Mouse (Mus musculus) neural tube, embryonic 11.5 days (tissue): Measurements from ENCODE around the gene Zfp873. TPM values are rescaled to one million over a fixed set of nuclear protein-coding genes. Genes with fewer than 3 reads are reported as not detected.
"Not testable (repeated sequence)": the region's sequence is repeated elsewhere in the genome, so short reads cannot be mapped to it uniquely, and the experiment has no call there.

Experiments
- ATAC-seq: fragments of 200-750 bp; cut with Nextera tagmentation; 2 replicates; pipeline ENCODE4 v1.8.0; 2017; ENCODE audit warnings: moderate number of reproducible peaks, mild to moderate bottlenecking, moderate TSS enrichment, moderate library complexity; ENCODE audit not compliant: insufficient read depth, low FRiP score, low TSS enrichment
- DNase-seq: peaks from one replicate; pipeline ENCODE4 v3.0.0-alpha.2; 2015; ENCODE audit warnings: low spot score
- H3K27ac ChIP-seq: fragments of 300-500 bp; sonication (generic); 2 replicates; pipeline ENCODE4 v1.5.1; 2014; ENCODE audit warnings: low read depth, mild to moderate bottlenecking, low read length
- H3K27me3 ChIP-seq: fragments of 300-500 bp; sonication (generic); 2 replicates; pipeline ENCODE4 v1.6.1; 2014; ENCODE audit warnings: mild to moderate bottlenecking, low read length, mixed read lengths; ENCODE audit not compliant: control insufficient read depth, insufficient read depth
- H3K36me3 ChIP-seq: fragments of 300-500 bp; sonication (generic); 2 replicates; pipeline ENCODE4 v1.6.1; 2014; ENCODE audit warnings: mild to moderate bottlenecking, low read length, moderate library complexity, mixed read lengths; ENCODE audit not compliant: control insufficient read depth, insufficient read depth
- H3K4me1 ChIP-seq: fragments of 300-500 bp; sonication (generic); 2 replicates; pipeline ENCODE4 v1.6.1; 2014; ENCODE audit warnings: low read length, mixed read lengths; ENCODE audit not compliant: control insufficient read depth, insufficient read depth
- H3K4me2 ChIP-seq: fragments of 300-500 bp; sonication (generic); 2 replicates; pipeline ENCODE4 v1.6.1; 2014; ENCODE audit warnings: low read depth, mild to moderate bottlenecking, moderate library complexity
- H3K4me3 ChIP-seq: fragments of 300-500 bp; sonication (generic); 2 replicates; pipeline ENCODE4 v1.5.1; 2014; ENCODE audit warnings: low read depth, low read length
- H3K9ac ChIP-seq: fragments of 300-500 bp; sonication (generic); 2 replicates; pipeline ENCODE4 v1.6.1; 2014; ENCODE audit warnings: mild to moderate bottlenecking, low read length
- H3K9me3 ChIP-seq: fragments of 300-500 bp; sonication (generic); 2 replicates; pipeline ENCODE4 v1.6.1; 2016; ENCODE audit warnings: low read length; ENCODE audit not compliant: control insufficient read depth
- WGBS: fragments of 180-500 bp; shearing (Covaris S2); extraction: QIAGEN DNeasy Blood & Tissue Kit; methylation state at CpG from one replicate; pipeline ENCODE4 v1.1.7; 2014; 5-methylcytosine and 5-hydroxymethylcytosine counted together
- polyA plus RNA-seq: library from polyadenylated mRNA; unstranded; fragments of >200 nt; fragmentation: Nextera tagmentation; extraction: Ambion mirVana; gene quantifications from 2 replicates; pipeline ENCODE4 v1.2.1, GENCODE M21; 2014

Gene Zfp873
- 9.8 and 15.0 TPM in 2 replicates for polyA plus RNA-seq

- peak; percentile 99 for ATAC-seq
- peak within 1 kb of the TSS; percentile 96 for H3K9ac ChIP-seq
- peak within 1 kb of the TSS; percentile 95 for H3K27ac ChIP-seq
- H3K4me1 ChIP-seq: no peaks in the 10 kb centered on the region
- H3K9me3 ChIP-seq: peaks cover 28% of the 10 kb centered on the region
- no peaks in the 10 kb centered on the region for H3K27me3 ChIP-seq
- H3K4me2 ChIP-seq: peak within 1 kb of the TSS; percentile 47
- 11% methylated on average over 35 of the region's 35 CpGs for WGBS
- peak within 1 kb of the TSS; percentile 65 for H3K4me3 ChIP-seq
- no peaks in the 10 kb centered on the region; the same call in 1 of the 2 replicates for H3K36me3 ChIP-seq
- peak; percentile 91 for DNase-seq
Measured at GRCm38 (mm10) chr10:82047597-82048459, at the start of gene Zfp873. Gene Zfp873, plus strand, starts transcription at chr10:82048123.

GRCm38 (mm10) chr10:82003209-82003608, 44.7 kb upstream of the Zfp873 start:
- H3K9ac ChIP-seq, H3K9me3 ChIP-seq, H3K4me3 ChIP-seq, H3K36me3 ChIP-seq, H3K4me1 ChIP-seq, DNase-seq, H3K27ac ChIP-seq, H3K4me2 ChIP-seq, ATAC-seq, H3K27me3 ChIP-seq: not testable (repeated sequence)
- WGBS: 100% methylated on average over 1 of the region's 1 CpGs

GRCm38 (mm10) chr10:82004822-82005221, 43.1 kb upstream of the Zfp873 start:
- H3K9ac ChIP-seq, H3K4me3 ChIP-seq, H3K27me3 ChIP-seq, H3K9me3 ChIP-seq, H3K4me2 ChIP-seq, H3K4me1 ChIP-seq, ATAC-seq, H3K36me3 ChIP-seq, DNase-seq, H3K27ac ChIP-seq: not testable (repeated sequence)
- 32% methylated on average over 1 of the region's 2 CpGs for WGBS

- no peak overlapping the region for H3K27ac ChIP-seq
- H3K9ac ChIP-seq: no peak overlapping the region
- DNase-seq (no peak), ATAC-seq (no peak)
- 0 out of 2 replicates have a peak, but pooled peaks cover 3% of the 10 kb centered on the region for H3K9me3 ChIP-seq
- H3K27me3 ChIP-seq: no peaks in the 10 kb centered on the region
- WGBS: 73% methylated on average over 2 of the region's 2 CpGs
- H3K4me2 ChIP-seq: no peak overlapping the region
- H3K4me1 ChIP-seq: no peaks in the 10 kb centered on the region
- no peaks in the 10 kb centered on the region; the same call in 1 of the 2 replicates for H3K36me3 ChIP-seq
- no peak overlapping the region for H3K4me3 ChIP-seq
Measured at GRCm38 (mm10) chr10:82042191-82042590, 5.7 kb upstream of the Zfp873 start.

- WGBS: 85% methylated on average over 3 of the region's 3 CpGs
- ATAC-seq: no peak
- H3K9me3 ChIP-seq: peaks cover 17% of the 10 kb centered on the region
Measured at GRCm38 (mm10) chr10:82046603-82047002, 1.3 kb upstream of the Zfp873 start.

GRCm38 (mm10) chr10:82048460-82048804, 509 bp downstream of the Zfp873 start:
- H3K4me1 ChIP-seq, DNase-seq, H3K36me3 ChIP-seq, ATAC-seq, H3K27me3 ChIP-seq: not testable (repeated sequence)
- peak overlapping the region; percentile 65 for H3K4me3 ChIP-seq
- H3K27ac ChIP-seq: peak overlapping the region; percentile 95; the same call in 1 of the 2 replicates
- peak overlapping the region; percentile 47 for H3K4me2 ChIP-seq
- 28% methylated on average over 10 of the region's 10 CpGs for WGBS
- peaks cover 31% of the 10 kb centered on the region for H3K9me3 ChIP-seq
- peak overlapping the region; percentile 96 for H3K9ac ChIP-seq

More at GRCm38 (mm10) chr10:82046603-82047002, 1.3 kb upstream of the Zfp873 start:
- Histone ChIP-seq H3K27me3 (no peaks in the 10 kb centered on the region), H3K4me1 (no peaks in the 10 kb centered on the region), H3K9ac (no peak overlapping the region), H3K36me3 (no peaks in the 10 kb centered on the region; the same call in 1 of the 2 replicates), H3K4me2 (no peak overlapping the region), H3K27ac (no peak overlapping the region), H3K4me3 (no peak overlapping the region)
- no peak for DNase-seq

- Histone ChIP-seq H3K4me3 (peak within 1 kb of the TSS; percentile 39), H3K4me2 (peak within 1 kb of the TSS; percentile 35), H3K9ac (peak within 1 kb of the TSS; percentile 53), H3K27ac (0 out of 2 replicates have a peak within 1 kb of the TSS, but pooled peaks have one; percentile 53)
- H3K27me3 ChIP-seq, H3K9me3 ChIP-seq, H3K4me1 ChIP-seq, H3K36me3 ChIP-seq: not testable (repeated sequence)
- peak; percentile 79 for DNase-seq
- WGBS: 20% methylated on average over 42 of the region's 42 CpGs
- peak; percentile 99 for ATAC-seq
Measured at GRCm38 (mm10) chr10:82082728-82083621, 35.1 kb downstream of the Zfp873 start, which contains the start of gene BC024063. Gene BC024063, plus strand, starts transcription at chr10:82083353.

- not testable (repeated sequence) for H3K4me1 ChIP-seq, DNase-seq, H3K36me3 ChIP-seq, H3K9me3 ChIP-seq, H3K27me3 ChIP-seq
- Histone ChIP-seq H3K27ac (0 out of 2 replicates have a peak overlapping the region, but pooled peaks have one; percentile 53), H3K4me2 (peak overlapping the region; percentile 35), H3K4me3 (peak overlapping the region; percentile 39), H3K9ac (peak overlapping the region; percentile 53; the same call in 1 of the 2 replicates)
- ATAC-seq: peak; percentile 39
- WGBS: 29% methylated on average over 14 of the region's 14 CpGs
Measured at GRCm38 (mm10) chr10:82083622-82083971, 35.7 kb downstream of the Zfp873 start.
